Mouse (Mus musculus) heart, embryonic 11.5 days (tissue): Measurements from ENCODE around the gene Irf8. TPM values are rescaled to one million over a fixed set of nuclear protein-coding genes. Genes with fewer than 3 reads are reported as not detected.

Experiments
- ATAC-seq: fragments of 200-750 bp; cut with Nextera tagmentation; replicated peaks from 2 replicates; pipeline ENCODE4 v1.8.0; 2017; ENCODE audit warnings: moderate library complexity; ENCODE audit not compliant: insufficient number of reproducible peaks, low FRiP score, low TSS enrichment
- H3K27ac ChIP-seq: fragments of 300-500 bp; sonication (generic); 2 replicates; pipeline ENCODE4 v1.5.1; 2014; ENCODE audit warnings: mild to moderate bottlenecking, low read depth, low read length
- H3K27me3 ChIP-seq: fragments of 300-500 bp; sonication (generic); 2 replicates; pipeline ENCODE4 v1.6.1; 2014; ENCODE audit warnings: mild to moderate bottlenecking, low read length, mixed read lengths; ENCODE audit not compliant: control insufficient read depth, insufficient read depth
- H3K36me3 ChIP-seq: fragments of 300-500 bp; sonication (generic); 2 replicates; pipeline ENCODE4 v1.6.1; 2014; ENCODE audit warnings: mild to moderate bottlenecking, low read length, moderate library complexity, mixed read lengths; ENCODE audit not compliant: control insufficient read depth, insufficient read depth
- H3K4me1 ChIP-seq: fragments of 300-500 bp; sonication (generic); 2 replicates; pipeline ENCODE4 v1.6.1; 2014; ENCODE audit warnings: low read length; ENCODE audit not compliant: control insufficient read depth, insufficient read depth
- H3K4me2 ChIP-seq: fragments of 300-500 bp; sonication (generic); 2 replicates; pipeline ENCODE4 v1.6.1; 2014; ENCODE audit warnings: mild to moderate bottlenecking, moderate library complexity
- H3K4me3 ChIP-seq: fragments of 300-500 bp; sonication (generic); 2 replicates; pipeline ENCODE4 v1.5.1; 2014; ENCODE audit warnings: low read depth, low read length
- H3K9ac ChIP-seq: fragments of 300-500 bp; sonication (generic); 2 replicates; pipeline ENCODE4 v1.6.1; 2014; ENCODE audit warnings: mild to moderate bottlenecking, low read depth, low read length, moderate library complexity
- H3K9me3 ChIP-seq: fragments of 300-500 bp; sonication (generic); replicated peaks from 2 replicates; pipeline ENCODE4 v1.6.1; 2016; ENCODE audit warnings: low read length; ENCODE audit not compliant: control insufficient read depth
- WGBS: fragments of 180-500 bp; shearing (Covaris S2); extraction: QIAGEN DNeasy Blood & Tissue Kit; methylation state at CpG from one replicate; pipeline ENCODE4 v1.1.7; 2014; ENCODE audit not compliant: insufficient replicate concordance; 5-methylcytosine and 5-hydroxymethylcytosine counted together
- polyA plus RNA-seq: library from polyadenylated mRNA; unstranded; fragments of >200 nt; fragmentation: Nextera tagmentation; extraction: Ambion mirVana; gene quantifications from 2 replicates; pipeline ENCODE4 v1.2.1, GENCODE M21; 2014

Gene Irf8
- polyA plus RNA-seq, 1 experiment from 2014 or later: 3.2 TPM

GRCm38 (mm10) chr8:120726051-120726450, 10.1 kb upstream of the Irf8 start:
- H3K4me3 ChIP-seq: no peak overlapping the region
- 63% methylated on average over 5 of the region's 5 CpGs for WGBS
- 0 out of 2 replicates have a peak, but pooled peaks cover 3% of the 10 kb centered on the region for H3K9me3 ChIP-seq
- H3K4me1 ChIP-seq: no peaks in the 10 kb centered on the region
- H3K27me3 ChIP-seq: peaks cover 9% of the 10 kb centered on the region
- ATAC-seq: no peak
- H3K27ac ChIP-seq: no peak overlapping the region
- H3K36me3 ChIP-seq: no peaks in the 10 kb centered on the region
- no peak overlapping the region for H3K4me2 ChIP-seq
- no peak overlapping the region for H3K9ac ChIP-seq

GRCm38 (mm10) chr8:120728488-120729160, 7.5 kb upstream of the Irf8 start:
- Histone ChIP-seq H3K9ac (no peak overlapping the region), H3K4me1 (no peaks in the 10 kb centered on the region), H3K4me2 (no peak overlapping the region), H3K27me3 (peaks cover 16% of the 10 kb centered on the region), H3K27ac (no peak overlapping the region), H3K4me3 (no peak overlapping the region), H3K9me3 (no peaks in the 10 kb centered on the region), H3K36me3 (no peaks in the 10 kb centered on the region)
- WGBS: 57% methylated on average over 9 of the region's 9 CpGs
- ATAC-seq: no peak

DNA sequence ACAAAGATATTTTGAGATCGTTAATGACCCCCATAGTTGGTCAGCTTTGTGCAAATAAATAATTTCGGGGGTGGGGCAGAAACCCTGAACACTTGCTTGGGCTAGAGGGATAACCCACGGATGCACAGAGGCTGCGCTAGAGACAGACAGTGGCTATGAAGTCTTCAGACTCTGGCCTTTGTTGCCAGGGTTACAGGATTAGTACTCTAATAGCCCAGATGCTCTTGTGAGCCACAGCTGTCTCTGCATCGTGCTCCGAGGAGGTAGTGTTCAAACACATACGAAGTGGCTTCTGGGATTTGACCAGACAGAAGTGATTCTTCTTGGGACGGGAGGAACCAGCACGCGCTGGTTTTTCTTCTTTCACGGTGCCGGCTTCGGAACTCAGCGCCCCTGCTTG, 4.6 kb upstream of the Irf8 start:
- no peak overlapping the region for H3K4me3 ChIP-seq
- no peaks in the 10 kb centered on the region for H3K36me3 ChIP-seq
- WGBS: 42% methylated on average over 14 of the region's 14 CpGs
- H3K4me2 ChIP-seq: peak overlapping the region; percentile 19; the same call in 1 of the 2 replicates
- H3K27ac ChIP-seq: no peak overlapping the region
- no peak overlapping the region for H3K9ac ChIP-seq
- peaks cover 33% of the 10 kb centered on the region for H3K27me3 ChIP-seq
- H3K4me1 ChIP-seq: no peaks in the 10 kb centered on the region
- ATAC-seq: no peak
- no peaks in the 10 kb centered on the region for H3K9me3 ChIP-seq

GRCm38 (mm10) chr8:120732068-120732467, 4.1 kb upstream of the Irf8 start:
- Histone ChIP-seq H3K27me3 (peaks cover 38% of the 10 kb centered on the region), H3K4me2 (no peak overlapping the region; the same call in 1 of the 2 replicates), H3K9me3 (no peaks in the 10 kb centered on the region), H3K36me3 (no peaks in the 10 kb centered on the region), H3K4me3 (no peak overlapping the region), H3K27ac (no peak overlapping the region), H3K4me1 (no peaks in the 10 kb centered on the region), H3K9ac (no peak overlapping the region)
- 44% methylated on average over 5 of the region's 6 CpGs for WGBS
- ATAC-seq: no peak

DNA sequence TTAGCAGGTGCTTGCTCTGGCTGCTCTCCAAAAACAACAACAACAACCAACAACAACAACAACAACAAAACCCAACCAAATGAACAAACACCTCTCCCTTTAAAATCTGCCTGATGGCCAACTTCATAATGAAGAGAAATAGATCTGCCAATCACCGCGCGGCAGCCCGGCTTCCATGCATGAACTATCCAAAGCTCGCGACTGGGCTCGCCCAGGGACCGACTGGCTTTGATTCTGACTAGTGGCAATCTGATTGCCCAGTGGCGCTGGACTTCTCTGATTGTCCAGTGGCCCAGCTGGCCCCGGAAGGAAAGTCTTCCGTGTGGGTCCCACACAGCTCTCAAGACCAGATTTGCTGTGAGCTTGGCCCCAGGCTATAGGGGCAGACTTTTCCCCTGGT, 328 bp downstream of the Irf8 start:
- no peaks in the 10 kb centered on the region for H3K4me1 ChIP-seq
- 6% methylated on average over 11 of the region's 11 CpGs for WGBS
- H3K9me3 ChIP-seq: no peaks in the 10 kb centered on the region
- peak; percentile 1; the same call in 1 of the 2 replicates for ATAC-seq
- H3K9ac ChIP-seq: no peak overlapping the region; the same call in 1 of the 2 replicates
- H3K27me3 ChIP-seq: peaks cover 44% of the 10 kb centered on the region
- H3K4me2 ChIP-seq: peak overlapping the region; percentile 78
- no peak overlapping the region for H3K27ac ChIP-seq
- H3K4me3 ChIP-seq: peak overlapping the region; percentile 42
- no peaks in the 10 kb centered on the region for H3K36me3 ChIP-seq

DNA sequence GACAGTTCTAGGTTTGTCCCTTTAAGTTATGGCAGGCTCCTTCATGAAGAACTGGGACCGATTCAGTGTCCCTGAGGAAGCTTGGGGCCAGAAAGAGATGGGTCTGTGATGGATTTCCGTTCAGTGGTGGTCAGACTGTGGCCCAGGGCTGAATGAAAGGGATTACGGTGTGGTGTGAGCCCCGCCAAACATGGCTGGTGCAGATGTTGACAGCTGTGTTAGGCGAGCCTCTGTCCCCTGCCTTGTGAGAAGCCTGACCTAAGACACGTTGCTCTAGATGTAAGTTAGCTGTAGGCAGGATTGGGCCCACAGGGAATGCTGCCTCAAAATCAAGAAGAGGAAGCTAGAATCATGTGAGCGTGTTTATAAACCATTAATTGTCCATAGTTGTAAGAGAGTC, 1.0 kb downstream of the Irf8 start:
- H3K9me3 ChIP-seq: no peaks in the 10 kb centered on the region
- no peak for ATAC-seq
- no peak overlapping the region for H3K4me3 ChIP-seq
- H3K27me3 ChIP-seq: peaks cover 43% of the 10 kb centered on the region
- H3K36me3 ChIP-seq: no peaks in the 10 kb centered on the region
- H3K9ac ChIP-seq: no peak overlapping the region
- H3K4me2 ChIP-seq: no peak overlapping the region
- no peaks in the 10 kb centered on the region for H3K4me1 ChIP-seq
- H3K27ac ChIP-seq: no peak overlapping the region
- WGBS: 55% methylated on average over 7 of the region's 7 CpGs

GRCm38 (mm10) chr8:120738771-120739170, 2.6 kb downstream of the Irf8 start:
- Histone ChIP-seq H3K4me2 (no peak overlapping the region), H3K4me3 (no peak overlapping the region), H3K9ac (no peak overlapping the region), H3K9me3 (no peaks in the 10 kb centered on the region), H3K27ac (no peak overlapping the region), H3K4me1 (peaks cover 6% of the 10 kb centered on the region), H3K27me3 (peaks cover 40% of the 10 kb centered on the region), H3K36me3 (no peaks in the 10 kb centered on the region)
- 76% methylated on average over 4 of the region's 4 CpGs for WGBS
- no peak for ATAC-seq

DNA sequence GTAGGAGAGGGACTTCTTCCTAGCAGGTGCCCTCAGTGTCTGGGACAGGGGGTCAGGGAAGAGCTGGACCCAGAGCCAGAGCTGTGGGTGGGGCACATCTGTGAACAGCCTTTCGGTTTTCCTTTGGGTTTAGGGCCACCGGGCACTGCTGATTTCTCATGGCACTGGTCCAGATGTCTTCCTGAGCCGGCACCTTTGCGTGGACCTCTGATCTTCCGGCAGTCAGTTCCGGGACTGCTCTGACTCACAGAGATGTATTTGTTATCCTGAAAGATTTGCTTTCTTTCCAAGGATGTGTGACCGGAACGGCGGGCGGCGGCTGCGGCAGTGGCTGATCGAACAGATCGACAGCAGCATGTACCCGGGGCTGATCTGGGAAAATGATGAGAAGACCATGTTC, 3.4 kb downstream of the Irf8 start:
- no peak overlapping the region for H3K27ac ChIP-seq
- H3K4me1 ChIP-seq: peaks cover 9% of the 10 kb centered on the region
- peaks cover 37% of the 10 kb centered on the region for H3K27me3 ChIP-seq
- no peak overlapping the region for H3K9ac ChIP-seq
- WGBS: 77% methylated on average over 15 of the region's 15 CpGs
- no peak for ATAC-seq
- H3K4me2 ChIP-seq: no peak overlapping the region
- no peak overlapping the region for H3K4me3 ChIP-seq
- no peaks in the 10 kb centered on the region for H3K9me3 ChIP-seq
- no peaks in the 10 kb centered on the region for H3K36me3 ChIP-seq

DNA sequence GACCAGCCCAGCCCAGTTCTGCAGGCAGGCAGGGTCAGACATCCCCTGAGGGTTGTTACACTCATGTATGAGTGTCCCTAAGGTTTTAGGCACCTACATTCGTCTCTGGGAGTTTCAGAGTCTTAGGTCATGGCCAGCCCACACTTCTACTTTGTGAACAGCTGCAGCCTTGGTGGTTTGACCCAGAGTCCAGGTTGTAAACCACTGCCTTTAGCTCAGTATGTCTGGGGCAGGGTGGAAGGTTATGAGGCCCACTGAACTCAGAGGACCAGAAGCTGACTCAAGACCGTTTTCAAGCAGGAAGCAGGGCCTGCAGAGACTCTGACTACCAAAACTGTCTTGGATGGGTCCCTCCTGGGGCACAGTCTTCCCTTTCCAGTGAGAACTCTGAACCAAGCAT, 4.4 kb downstream of the Irf8 start:
- H3K27me3 ChIP-seq: peaks cover 27% of the 10 kb centered on the region
- H3K9ac ChIP-seq: no peak overlapping the region
- H3K9me3 ChIP-seq: no peaks in the 10 kb centered on the region
- H3K4me1 ChIP-seq: peaks cover 9% of the 10 kb centered on the region
- no peaks in the 10 kb centered on the region for H3K36me3 ChIP-seq
- H3K4me3 ChIP-seq: no peak overlapping the region
- ATAC-seq: no peak
- 63% methylated on average over 2 of the region's 2 CpGs for WGBS
- no peak overlapping the region for H3K4me2 ChIP-seq
- H3K27ac ChIP-seq: no peak overlapping the region
